Mouse (Mus musculus): ENCODE measurements at regions not wholly inside any gene's neighbourhood (a gene's known extent, or its start where the extent isn't known, plus 50 kb on each side); places are given as distances from the start of the nearest gene placed in this dataset.

DNA sequence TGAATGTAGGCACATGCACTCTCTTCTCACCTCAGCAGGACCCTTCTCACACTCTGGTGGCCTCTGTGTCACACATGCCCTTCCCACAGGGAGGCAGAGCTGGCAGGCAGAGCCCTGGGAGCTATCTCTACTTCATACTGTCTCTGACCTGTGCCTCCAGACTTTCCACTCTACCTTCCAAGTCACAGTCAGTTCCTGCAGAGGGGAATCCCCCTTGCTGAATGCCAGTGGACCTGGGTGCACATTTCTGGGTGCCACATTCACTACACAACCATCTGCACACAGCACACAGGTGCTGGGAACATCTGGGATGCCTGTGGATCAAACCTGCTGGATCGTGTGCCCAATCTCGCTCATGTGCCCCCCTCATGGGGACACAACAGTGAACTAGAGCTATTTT lies 138.9 kb upstream of the 1700056E22Rik start:
- no peaks in the 10 kb centered on the region for H3K79me2 ChIP-seq (ENCODE audit: control insufficient read depth, insufficient read depth, low read length, poor library complexity)
- no peak for TF ChIP-seq MYB (IDR thresholded peaks at IDR 0.05; ENCODE audit: low read depth, low read length)
- TF ChIP-seq USF2 (IDR thresholded peaks at IDR 0.05; ENCODE audit: borderline replicate concordance in 1 of 2, insufficient read depth in 1 of 2, low read depth in 1 of 2, low read length in 2 of 2) = no peak
- no peak for TF ChIP-seq HCFC1 (IDR thresholded peaks at IDR 0.05; ENCODE audit: low read depth, low read length)
- TF ChIP-seq ELF1 (IDR thresholded peaks at IDR 0.05; ENCODE audit: low read depth, low read length) = no peak
- TF ChIP-seq POLR2A (IDR thresholded peaks at IDR 0.05; ENCODE audit: control insufficient read depth in 1 of 2, insufficient read depth in 1 of 2, low read depth in 1 of 2, low read length in 2 of 2, poor library complexity in 1 of 2) = no peak
- no peak for TF ChIP-seq BHLHE40 (IDR thresholded peaks at IDR 0.05; ENCODE audit: borderline replicate concordance, low read depth, low read length)
- no peak for TF ChIP-seq ZNF384 (IDR thresholded peaks at IDR 0.05; ENCODE audit: low read depth, low read length)
- TF ChIP-seq CTCF (IDR thresholded peaks at IDR 0.05 in 2 of 3, conservative IDR thresholded peaks at IDR 0.05 in 1 of 3; ENCODE audit: control insufficient read depth in 1 of 3, insufficient read depth in 1 of 3, low read depth in 2 of 3, low read length in 3 of 3, poor library complexity in 1 of 3, severe bottlenecking in 1 of 3) = no peak
- no peak for TF ChIP-seq MYC (IDR thresholded peaks at IDR 0.05; ENCODE audit: low read depth, low read length)
- no peak for TF ChIP-seq RAD21 (IDR thresholded peaks at IDR 0.05; ENCODE audit: low read depth, low read length)
- no peak for TF ChIP-seq MAZ (IDR thresholded peaks at IDR 0.05; ENCODE audit: low read depth, low read length)
- no peak for TF ChIP-seq TCF12 (IDR thresholded peaks at IDR 0.05; ENCODE audit: low read depth, low read length)
- TF ChIP-seq UBTF (IDR thresholded peaks at IDR 0.05; ENCODE audit: borderline replicate concordance, insufficient read depth, low read depth, low read length) = no peak
- TF ChIP-seq ZMIZ1 (IDR thresholded peaks at IDR 0.05; ENCODE audit: low read depth, low read length) = no peak

DNA sequence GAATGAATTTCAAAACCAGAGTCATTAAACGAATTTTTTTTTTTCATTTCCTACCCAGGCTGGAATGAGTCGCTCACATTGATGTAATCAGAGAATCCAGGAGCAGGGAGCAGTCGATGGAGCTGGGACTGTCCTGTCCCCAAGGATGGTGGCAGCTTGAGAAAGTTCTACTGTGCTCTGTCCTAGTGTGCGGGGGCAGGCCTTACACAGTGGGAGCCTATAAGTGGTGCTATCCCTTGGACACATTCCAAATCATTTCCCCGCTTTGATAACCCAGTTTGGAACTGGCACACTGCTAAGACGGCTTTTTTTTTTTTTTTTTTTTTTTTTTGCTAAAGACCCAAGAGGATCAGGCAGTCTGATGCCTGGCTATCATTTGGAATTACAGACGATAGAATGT lies 137.5 kb upstream of the 1700056E22Rik start:
- Histone ChIP-seq H3K27ac (ENCODE audit: control insufficient read depth, low read depth, low read length) (no peak overlapping the region), H3K9ac (ENCODE audit: control insufficient read depth, low read depth, low read length, poor library complexity, severe bottlenecking) (no peak overlapping the region), H3K4me1 (ENCODE audit: control insufficient read depth in 1 of 2, insufficient read depth in 2 of 2, low read length in 2 of 2) (no peaks in the 10 kb centered on the region), H3K27me3 (ENCODE audit: control insufficient read depth in 1 of 2, insufficient read depth in 2 of 2, low read length in 2 of 2) (no peaks in the 10 kb centered on the region), H3K36me3 (ENCODE audit: control insufficient read depth in 1 of 2, insufficient read depth in 2 of 2, low read length in 2 of 2) (no peaks in the 10 kb centered on the region), H3K4me3 (ENCODE audit: control insufficient read depth in 1 of 2, insufficient read depth in 1 of 2, low read depth in 2 of 2, low read length in 2 of 2) (no peak overlapping the region), H3K9me3 (replicated peaks; ENCODE audit: insufficient read depth, low read length) (no peaks in the 10 kb centered on the region), H3K79me2 (ENCODE audit: control insufficient read depth, insufficient read depth, low read length, poor library complexity) (no peaks in the 10 kb centered on the region)
- TF ChIP-seq JUND (IDR thresholded peaks at IDR 0.05; ENCODE audit: low read depth, low read length) (no peak), ZC3H11A (IDR thresholded peaks at IDR 0.05; ENCODE audit: low read depth, low read length) (no peak), USF2 (IDR thresholded peaks at IDR 0.05; ENCODE audit: borderline replicate concordance in 1 of 2, insufficient read depth in 1 of 2, low read depth in 1 of 2, low read length in 2 of 2) (no peak), TBP (IDR thresholded peaks at IDR 0.05; ENCODE audit: low read depth, low read length) (no peak), USF1 (IDR thresholded peaks at IDR 0.05; ENCODE audit: low read depth, low read length) (no peak), POLR2AphosphoS2 (IDR thresholded peaks at IDR 0.05; ENCODE audit: low read length) (no peak), TCF12 (IDR thresholded peaks at IDR 0.05; ENCODE audit: low read depth, low read length) (no peak), MEF2A (IDR thresholded peaks at IDR 0.05; ENCODE audit: extremely low read depth, insufficient replicate concordance, low read depth, low read length, poor library complexity, severe bottlenecking) (no peak), POLR2AphosphoS5 (IDR thresholded peaks at IDR 0.05; ENCODE audit: borderline replicate concordance, low read depth, low read length) (no peak), MAZ (IDR thresholded peaks at IDR 0.05; ENCODE audit: low read depth, low read length) (no peak), EP300 (IDR thresholded peaks at IDR 0.05; ENCODE audit: low read depth in 1 of 2, low read length in 2 of 2) (no peak), HCFC1 (IDR thresholded peaks at IDR 0.05; ENCODE audit: low read depth, low read length) (no peak), ZKSCAN1 (IDR thresholded peaks at IDR 0.05; ENCODE audit: low read depth, low read length) (no peak), ZNF384 (IDR thresholded peaks at IDR 0.05; ENCODE audit: low read depth, low read length) (no peak)
- no peak for DNase-seq (ENCODE audit: low read depth, low spot score)

More for the DNA sequence above, 138.9 kb upstream of the 1700056E22Rik start:
- Histone ChIP-seq H3K4me3 (ENCODE audit: control insufficient read depth in 1 of 2, insufficient read depth in 1 of 2, low read depth in 2 of 2, low read length in 2 of 2) (no peak overlapping the region), H3K4me1 (ENCODE audit: control insufficient read depth in 1 of 2, insufficient read depth in 2 of 2, low read length in 2 of 2) (no peaks in the 10 kb centered on the region), H3K27me3 (ENCODE audit: control insufficient read depth in 1 of 2, insufficient read depth in 2 of 2, low read length in 2 of 2) (no peaks in the 10 kb centered on the region), H3K36me3 (ENCODE audit: control insufficient read depth in 1 of 2, insufficient read depth in 2 of 2, low read length in 2 of 2) (no peaks in the 10 kb centered on the region), H3K9me3 (replicated peaks; ENCODE audit: insufficient read depth, low read length) (no peaks in the 10 kb centered on the region), H3K27ac (ENCODE audit: control insufficient read depth, low read depth, low read length) (no peak overlapping the region), H3K9ac (ENCODE audit: control insufficient read depth, low read depth, low read length, poor library complexity, severe bottlenecking) (no peak overlapping the region)
- DNase-seq (ENCODE audit: low read depth, low spot score) = no peak

Data from MEL (cell line).